Mouse (Mus musculus): Measurements from ENCODE around the gene Rnf225.
"Not testable (repeated sequence)": the region's sequence is repeated elsewhere in the genome, so short reads cannot be mapped to it uniquely, and the experiment has no call there.

Rnf225 gene

GRCm38 (mm10) chr7:12927191-12927680 is at the start of gene Rnf225:
Rnf225 (plus strand) TSS chr7:12927416.
- DNase-seq (ENCODE audit: low spot score in 2 of 2): no peak

DNA sequence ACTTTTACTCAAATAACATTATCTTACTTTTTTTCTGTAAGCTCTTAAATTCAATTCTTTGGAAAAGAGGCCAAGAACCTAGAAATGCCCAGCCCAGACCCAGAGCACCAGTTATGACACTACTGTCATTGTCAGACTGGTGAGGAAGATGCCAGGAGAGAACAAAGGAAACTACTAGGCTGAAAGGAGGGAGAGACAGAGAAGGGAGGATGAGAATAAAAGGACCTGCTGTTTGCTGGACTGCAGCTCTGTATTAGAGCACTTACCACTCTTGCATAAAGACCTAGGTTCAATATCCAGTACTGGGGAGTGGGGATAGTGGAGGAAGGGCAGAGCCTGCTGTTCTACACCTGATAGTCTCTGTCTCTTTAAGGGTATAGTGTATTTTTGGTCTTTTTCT is 47.2 kb upstream of the Rnf225 start:
- no peak for DNase-seq (ENCODE audit: low spot score in 2 of 2)

DNA sequence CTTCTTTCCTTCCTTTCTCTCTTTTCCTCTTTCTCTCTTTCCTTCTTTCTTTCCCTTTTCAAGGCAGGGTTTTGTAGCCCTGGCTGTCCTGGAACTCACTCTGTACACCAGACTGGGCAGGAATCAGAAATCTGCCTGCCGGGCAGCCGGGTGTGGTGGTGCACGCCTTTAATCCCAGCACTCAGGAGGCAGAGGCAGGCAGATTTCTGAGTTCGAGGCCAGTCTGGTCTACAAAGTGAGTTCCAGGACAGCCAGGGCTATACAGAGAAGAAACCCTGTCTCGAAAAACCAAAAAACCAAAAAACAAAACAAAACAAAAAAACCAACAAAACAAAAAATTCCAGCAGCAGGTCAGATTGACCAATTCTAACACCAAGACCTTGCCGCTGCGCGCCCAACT is 46.7 kb upstream of the Rnf225 start:
- not testable (repeated sequence) for DNase-seq (ENCODE audit: low spot score in 2 of 2)

GRCm38 (mm10) chr7:12880911-12881660 is 46.1 kb upstream of the Rnf225 start, which contains the start of gene Zfp128:
Zfp128 (plus strand) TSS chr7:12881177.
- peak; percentile 98 to 99 for DNase-seq (ENCODE audit: low spot score in 2 of 2)

- no peak for DNase-seq (ENCODE audit: low spot score in 2 of 2)
These were observed 40.5 kb upstream of the Rnf225 start for GRCm38 (mm10) chr7:12886563-12887266.

DNA sequence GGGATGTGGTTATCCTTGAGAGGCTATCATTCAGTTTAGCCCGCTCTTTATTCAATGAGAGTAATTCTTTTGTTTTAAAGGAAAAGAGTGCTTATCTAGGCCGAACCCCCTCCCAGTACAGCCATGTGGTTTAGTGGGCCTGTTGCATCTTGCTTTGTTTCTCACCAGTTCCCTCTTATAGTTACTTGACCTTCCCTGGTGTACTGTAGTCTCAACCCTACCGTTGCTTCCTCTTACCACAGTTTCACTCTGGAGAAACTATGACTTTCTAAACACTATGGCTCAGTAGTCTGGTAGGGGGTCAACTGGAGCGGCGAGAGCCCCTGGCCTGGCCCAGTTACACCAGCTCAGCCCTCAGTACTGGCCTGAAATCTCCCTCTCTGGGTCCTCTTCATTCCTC is 39.6 kb upstream of the Rnf225 start:
- DNase-seq (ENCODE audit: low spot score in 2 of 2): no peak

DNA sequence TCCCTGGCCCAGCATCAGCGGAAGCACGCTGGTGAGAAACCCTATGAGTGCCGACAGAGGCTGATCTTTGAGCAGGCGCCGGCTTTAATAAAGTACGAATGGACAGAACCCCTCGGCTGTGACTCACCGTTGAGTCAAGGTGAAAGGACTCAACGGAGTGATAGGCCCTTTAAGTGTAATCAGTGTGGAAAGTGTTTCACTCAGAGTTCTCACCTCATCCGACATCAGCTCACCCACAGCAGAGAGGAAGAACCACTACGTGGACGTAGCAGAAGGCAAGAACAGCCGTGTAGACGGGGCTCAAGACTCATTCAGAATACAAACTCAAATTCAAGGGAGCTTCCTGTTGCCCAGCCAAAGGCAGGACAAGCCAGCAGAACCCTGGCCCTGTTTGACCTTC is 36.3 kb upstream of the Rnf225 start:
- no peak for DNase-seq (ENCODE audit: low spot score in 2 of 2)

DNA sequence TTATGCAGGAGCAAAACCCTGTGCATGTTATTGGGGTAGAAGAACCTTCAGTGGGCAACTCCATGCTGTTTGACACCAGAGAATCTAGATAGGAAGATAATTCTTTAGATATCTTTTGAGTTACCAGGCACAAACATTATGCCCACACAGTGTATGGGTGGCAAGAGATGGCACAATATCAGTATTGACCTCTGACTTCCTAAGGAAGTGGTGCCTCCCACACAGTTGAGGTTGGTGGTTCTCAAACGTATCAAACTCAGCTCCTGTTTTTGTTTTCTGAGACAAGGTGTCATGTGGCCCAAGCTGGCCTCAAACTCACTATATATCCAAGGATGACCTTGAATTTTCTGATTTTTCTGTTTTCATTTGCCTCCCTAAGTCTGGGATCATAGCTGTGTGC is 35.9 kb upstream of the Rnf225 start:
- no peak for DNase-seq (ENCODE audit: low spot score in 2 of 2)

DNA sequence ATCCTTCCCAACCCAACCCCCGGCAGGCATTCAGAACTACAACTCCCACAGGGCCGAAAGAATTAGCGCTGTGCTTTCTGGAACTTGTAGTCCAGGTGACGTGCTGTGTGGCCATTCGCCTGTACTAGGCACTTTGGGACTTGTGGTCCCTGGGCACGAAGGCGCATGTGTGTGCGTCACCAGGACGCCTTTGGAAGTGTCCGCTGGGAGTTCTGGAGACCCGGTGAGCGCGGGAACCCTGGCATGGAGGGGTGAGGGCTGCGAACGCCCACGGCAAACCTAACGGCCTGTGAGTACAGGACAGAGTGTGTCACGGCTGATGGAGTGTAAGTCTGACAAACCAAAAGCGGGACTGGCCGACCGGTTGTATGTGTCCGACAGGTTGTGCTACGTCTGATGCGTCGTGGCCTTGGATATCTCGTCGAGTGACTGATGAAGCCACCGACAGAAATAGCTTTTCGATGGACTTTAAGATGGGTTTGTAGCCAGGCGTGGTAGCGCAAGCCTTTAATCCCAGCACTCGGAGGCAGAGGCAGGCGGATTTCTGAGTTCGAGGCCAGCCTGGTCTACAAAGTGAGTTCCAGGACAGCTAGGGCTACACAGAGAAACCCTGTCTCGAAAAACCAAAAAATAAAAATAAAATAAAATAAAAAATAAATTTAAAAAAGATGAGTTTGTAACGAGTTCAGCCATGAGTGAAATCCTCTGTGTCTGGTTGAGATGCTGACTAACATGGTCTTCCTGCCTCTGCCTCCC is 29.4 kb upstream of the Rnf225 start, which contains the start of gene Zscan22:
Zscan22 (plus strand) TSS at position 161 of the 756 bp plus-strand sequence.
- DNase-seq (ENCODE audit: low spot score in 2 of 2): peak; percentile 96 to 98

- no peak for DNase-seq (ENCODE audit: low spot score in 2 of 2)
These were observed 25.7 kb upstream of the Rnf225 start for GRCm38 (mm10) chr7:12901517-12901916.

- no peak for DNase-seq (ENCODE audit: low spot score in 2 of 2)
These were observed 23.6 kb upstream of the Rnf225 start for GRCm38 (mm10) chr7:12903623-12904022.

- DNase-seq (ENCODE audit: low spot score in 2 of 2): no peak
These were observed 22.1 kb upstream of the Rnf225 start for GRCm38 (mm10) chr7:12905146-12905545.

DNA sequence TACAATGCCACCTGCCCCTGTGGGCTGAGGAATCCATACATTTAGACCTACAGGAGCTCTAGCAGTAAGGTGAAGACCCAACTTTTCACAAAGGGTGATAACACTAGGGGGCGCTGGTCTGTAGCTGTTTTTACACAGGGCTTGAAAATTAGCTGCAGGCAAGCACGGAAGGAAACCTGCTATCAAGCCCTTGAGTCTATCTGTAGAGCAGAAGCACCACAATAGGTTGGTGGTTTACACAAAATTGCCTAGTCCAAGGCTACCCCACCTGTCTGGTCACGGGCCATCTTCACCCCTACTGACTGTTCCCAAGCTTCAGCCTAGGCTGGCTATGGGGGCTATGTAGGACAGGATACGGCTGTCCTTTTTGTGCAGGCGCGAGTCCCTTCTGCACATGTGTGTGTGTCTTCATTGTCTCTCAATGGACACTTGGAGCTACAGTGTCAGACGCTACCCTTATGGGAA is 17.7 kb upstream of the Rnf225 start:
- peak; percentile 73 to 80 for DNase-seq (ENCODE audit: low spot score in 2 of 2)

DNA sequence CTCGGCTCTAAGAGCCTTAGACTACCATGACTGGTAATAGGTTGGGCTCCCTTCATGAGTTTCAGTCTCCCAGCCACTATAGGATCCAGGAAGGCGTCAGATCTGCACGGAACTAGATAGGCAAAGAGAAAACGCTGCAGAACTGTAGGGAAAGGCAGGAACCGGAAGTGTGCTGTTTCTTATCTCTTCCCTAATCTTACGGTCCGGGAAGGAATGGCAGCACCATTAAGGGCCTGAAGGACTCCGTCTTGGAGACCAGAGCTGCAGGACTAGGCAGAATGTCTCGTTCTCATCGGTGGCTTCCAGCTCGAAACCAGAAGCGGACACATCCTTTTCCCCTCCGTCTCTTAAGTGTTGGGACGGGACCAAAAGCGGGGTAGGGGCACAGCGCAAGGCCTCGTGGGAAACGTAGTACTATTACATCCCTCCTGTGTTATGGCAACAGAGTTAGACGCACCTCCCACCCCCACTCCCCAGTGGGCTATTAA is 17.0 kb upstream of the Rnf225 start:
- peak; percentile 76 to 80 for DNase-seq (ENCODE audit: low spot score in 2 of 2)

DNA sequence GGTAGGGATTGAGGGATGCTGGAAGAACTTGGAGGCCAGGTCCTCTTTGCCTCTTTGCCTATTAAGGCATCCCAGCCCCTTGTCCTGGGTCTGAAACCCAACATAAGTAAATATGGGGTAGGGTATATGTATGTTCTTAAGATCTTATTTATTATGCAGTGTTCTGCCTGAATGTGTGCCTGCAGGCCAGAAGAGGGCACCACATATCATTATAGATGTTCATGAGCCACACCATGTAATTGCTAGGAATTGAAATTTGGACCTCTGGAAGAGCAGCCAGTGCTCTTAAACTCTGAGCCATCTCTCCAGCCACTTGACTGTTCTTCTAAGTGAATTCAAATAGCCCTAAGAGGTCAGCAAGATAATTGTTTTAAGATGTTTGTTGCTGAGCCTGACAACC is 13.7 kb upstream of the Rnf225 start:
- no peak for DNase-seq (ENCODE audit: low spot score in 2 of 2)

- DNase-seq (ENCODE audit: low spot score in 2 of 2): not testable (repeated sequence)
These were observed 6.7 kb upstream of the Rnf225 start for GRCm38 (mm10) chr7:12920495-12920894.

- DNase-seq (ENCODE audit: low spot score in 2 of 2): no peak
These were observed 5.9 kb upstream of the Rnf225 start for GRCm38 (mm10) chr7:12921318-12921704.

DNA sequence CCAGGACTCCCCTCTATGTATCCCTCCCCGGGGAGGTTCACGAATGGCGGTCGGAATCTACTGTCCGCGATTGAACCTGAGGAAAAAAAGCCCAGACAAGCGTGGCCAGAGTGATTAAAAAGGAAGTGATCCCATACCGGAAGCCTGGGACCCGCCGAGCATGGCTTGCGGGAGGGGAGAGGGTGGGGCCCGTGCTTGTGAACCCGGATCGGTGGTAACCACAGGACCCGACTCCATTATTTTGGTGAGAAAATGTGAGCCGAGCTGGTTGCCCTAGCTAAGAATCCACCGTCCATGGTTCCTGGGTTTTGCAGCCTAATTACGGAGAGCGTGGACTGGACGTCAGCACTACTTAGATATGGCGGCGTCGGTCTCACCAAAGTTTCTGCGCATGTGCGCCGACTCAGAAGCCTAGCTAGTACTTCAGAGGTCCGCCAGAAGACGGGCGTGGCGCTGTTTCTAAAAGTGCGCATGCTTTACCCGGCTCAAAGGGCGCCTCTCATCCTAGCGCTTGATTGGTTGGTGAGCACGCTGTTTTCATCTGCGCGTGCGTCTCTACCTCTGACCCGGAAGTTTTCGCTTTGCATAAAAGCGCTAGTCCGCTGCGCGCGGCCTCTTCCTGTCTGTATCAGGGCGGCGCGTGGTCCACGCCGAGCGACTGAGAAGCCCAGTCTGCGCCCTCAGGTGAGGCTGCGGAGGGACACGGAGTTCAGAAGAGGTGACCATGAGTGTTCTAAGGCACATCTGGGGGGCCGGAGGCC is 5.3 kb upstream of the Rnf225 start, which contains the start of gene Rps5:
Rps5 (plus strand) TSS at position 586 of the 761 bp plus-strand sequence.
- peak; percentile 99 for DNase-seq (ENCODE audit: low spot score in 2 of 2)

- DNase-seq (ENCODE audit: low spot score in 2 of 2): no peak
These were observed 4.5 kb upstream of the Rnf225 start for GRCm38 (mm10) chr7:12922729-12923128.

DNA sequence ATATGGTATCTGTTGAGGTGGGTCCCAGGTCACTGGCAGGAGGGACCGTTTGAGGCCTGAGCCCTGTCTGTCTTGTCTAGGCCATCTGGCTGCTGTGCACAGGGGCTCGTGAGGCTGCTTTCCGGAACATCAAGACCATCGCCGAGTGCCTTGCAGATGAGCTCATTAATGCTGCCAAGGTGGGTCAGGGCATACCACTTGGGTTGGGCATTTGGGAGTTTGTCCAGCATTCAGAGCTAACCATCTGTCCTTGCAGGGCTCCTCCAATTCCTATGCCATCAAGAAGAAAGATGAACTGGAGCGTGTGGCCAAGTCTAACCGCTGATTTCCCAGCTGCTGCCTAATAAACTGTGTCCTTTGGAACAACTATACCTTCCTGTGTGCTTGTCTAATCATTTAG is 900 bp upstream of the Rnf225 start:
- no peak for DNase-seq (ENCODE audit: low spot score in 2 of 2)

All from right cerebral cortex, postnatal 10 days (tissue).